In the genomic region with DNA sequence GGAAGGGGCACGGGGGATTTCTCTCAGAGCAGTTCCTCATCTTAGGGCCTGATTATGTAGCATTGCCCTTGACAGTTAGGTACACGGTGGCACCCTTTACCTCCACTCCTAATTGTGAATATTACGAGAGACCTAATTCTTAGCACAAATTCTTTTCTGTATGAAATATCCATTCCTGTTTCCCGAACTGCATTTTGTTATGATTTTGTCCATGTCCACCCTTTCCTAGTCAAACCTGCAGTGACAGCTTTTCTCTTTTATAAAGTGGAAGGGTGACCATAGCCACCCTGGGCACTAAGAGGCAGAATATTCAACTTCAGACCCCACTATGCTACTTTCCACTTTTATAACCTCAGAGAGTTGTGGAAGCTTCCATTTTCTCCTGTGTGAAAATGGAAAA, we compare ENCODE assay signal across 8 mouse cellular contexts. TPM values are rescaled to one million over a fixed set of nuclear protein-coding genes. Genes with fewer than 3 reads are reported as not detected.
DNase-seq lines count a peak whose midpoint lies in the region; ATAC-seq and TF ChIP-seq lines count a peak whose summit lies in the region.

No protein-coding gene starts in this region.

- 82% methylated on average over 4 of the region's 4 CpGs for WGBS in hindbrain, embryonic 10.5 days
- WGBS in hindbrain, embryonic 11.5 days, result 84% methylated on average over 4 of the region's 4 CpGs
- 73% methylated on average over 4 of the region's 4 CpGs for WGBS in embryonic facial prominence, embryonic 15.5 days
- WGBS in limb, embryonic 13.5 days, result 88% methylated on average over 4 of the region's 4 CpGs
- WGBS in lung, adult 2 months, result 66% methylated on average over 4 of the region's 4 CpGs

- DNase-seq in hindbrain, embryonic 10.5 days (ENCODE audit: low spot score), result no peak
- no peak for DNase-seq in hindbrain, embryonic 11.5 days (ENCODE audit: low spot score)
- no peak for DNase-seq in cerebellum, adult 9-10 months
- DNase-seq in retina, embryonic 14.5 days (ENCODE audit: low spot score), result no peak
- no peak for DNase-seq in lung, adult 2 months

- H3K9ac ChIP-seq in hindbrain, embryonic 11.5 days (ENCODE audit: low read depth, low read length), result no peak overlapping the region
- H3K9ac ChIP-seq in embryonic facial prominence, embryonic 15.5 days, result no peak overlapping the region
- H3K9ac ChIP-seq in limb, embryonic 13.5 days, result no peak overlapping the region

- H3K27me3 ChIP-seq in hindbrain, embryonic 10.5 days (ENCODE audit: insufficient read depth, poor library complexity, severe bottlenecking), result no peaks in the 10 kb centered on the region
- no peaks in the 10 kb centered on the region for H3K27me3 ChIP-seq in hindbrain, embryonic 11.5 days (ENCODE audit: control insufficient read depth, insufficient read depth, low read length)
- no peaks in the 10 kb centered on the region for H3K27me3 ChIP-seq in embryonic facial prominence, embryonic 15.5 days
- no peaks in the 10 kb centered on the region for H3K27me3 ChIP-seq in limb, embryonic 13.5 days
- no peaks in the 10 kb centered on the region for H3K27me3 ChIP-seq in myocyte (ENCODE audit: control insufficient read depth, insufficient read depth, insufficient read length)

- H3K79me2 ChIP-seq in myocyte (ENCODE audit: control insufficient read depth, insufficient read depth), result no peaks in the 10 kb centered on the region

- TF ChIP-seq CTCF in lung, adult 2 months (IDR thresholded peaks at IDR 0.05; ENCODE audit: insufficient read depth, low read length), result no peak

- no peak overlapping the region for H3ac ChIP-seq in myocyte (ENCODE audit: control insufficient read depth, insufficient read length)

- peak overlapping the region; percentile 57 for H3K4me3 ChIP-seq in hindbrain, embryonic 10.5 days
- no peak overlapping the region for H3K4me3 ChIP-seq in hindbrain, embryonic 11.5 days (ENCODE audit: low read depth, low read length)
- H3K4me3 ChIP-seq in embryonic facial prominence, embryonic 15.5 days (replicated peaks), result peak overlapping the region; percentile 59
- H3K4me3 ChIP-seq in limb, embryonic 13.5 days, result peak overlapping the region; percentile 63; the same call in 1 of the 2 replicates
- peak overlapping the region; percentile 18 for H3K4me3 ChIP-seq in myocyte
- no peak overlapping the region for H3K4me3 ChIP-seq in lung, adult 2 months (replicated peaks; ENCODE audit: extremely low read depth, low read depth, low read length)

- H3K27ac ChIP-seq in hindbrain, embryonic 10.5 days, result peak overlapping the region; percentile 84; the same call in 1 of the 2 replicates
- no peak overlapping the region for H3K27ac ChIP-seq in hindbrain, embryonic 11.5 days (ENCODE audit: low read depth, low read length)
- no peak overlapping the region for H3K27ac ChIP-seq in embryonic facial prominence, embryonic 15.5 days (replicated peaks)
- no peak overlapping the region for H3K27ac ChIP-seq in limb, embryonic 13.5 days

- no peak for ATAC-seq in hindbrain, embryonic 11.5 days (ENCODE audit: low FRiP score)
- no peak for ATAC-seq in embryonic facial prominence, embryonic 15.5 days (ENCODE audit: insufficient number of reproducible peaks, low FRiP score, low TSS enrichment, low read depth)
- no peak for ATAC-seq in limb, embryonic 13.5 days (ENCODE audit: low FRiP score, low read depth)

- H3K36me3 ChIP-seq in hindbrain, embryonic 10.5 days, result peaks cover 3% of the 10 kb centered on the region; the same call in 1 of the 2 replicates
- no peaks in the 10 kb centered on the region for H3K36me3 ChIP-seq in hindbrain, embryonic 11.5 days (ENCODE audit: control insufficient read depth, insufficient read depth, low read length)
- no peaks in the 10 kb centered on the region for H3K36me3 ChIP-seq in embryonic facial prominence, embryonic 15.5 days
- peaks cover 9% of the 10 kb centered on the region for H3K36me3 ChIP-seq in limb, embryonic 13.5 days
- no peaks in the 10 kb centered on the region for H3K36me3 ChIP-seq in myocyte (ENCODE audit: control insufficient read depth, insufficient read depth)

- peaks cover 9% of the 10 kb centered on the region for H3K4me1 ChIP-seq in hindbrain, embryonic 10.5 days (replicated peaks)
- no peaks in the 10 kb centered on the region for H3K4me1 ChIP-seq in hindbrain, embryonic 11.5 days (replicated peaks; ENCODE audit: control insufficient read depth, insufficient read depth, low read length)
- no peaks in the 10 kb centered on the region; the same call in 1 of the 2 replicates for H3K4me1 ChIP-seq in embryonic facial prominence, embryonic 15.5 days
- no peaks in the 10 kb centered on the region for H3K4me1 ChIP-seq in limb, embryonic 13.5 days
- H3K4me1 ChIP-seq in lung, adult 2 months (ENCODE audit: control insufficient read depth, insufficient read depth, low read length), result no peaks in the 10 kb centered on the region

- no peak overlapping the region for H3K4me2 ChIP-seq in hindbrain, embryonic 11.5 days (replicated peaks; ENCODE audit: low read depth, low read length)
- H3K4me2 ChIP-seq in embryonic facial prominence, embryonic 15.5 days (replicated peaks), result peak overlapping the region; percentile 55; the same call in 1 of the 2 replicates
- H3K4me2 ChIP-seq in limb, embryonic 13.5 days (replicated peaks), result peak overlapping the region; percentile 63
- H3K4me2 ChIP-seq in myocyte (ENCODE audit: low read depth), result no peak overlapping the region

- H3K9me3 ChIP-seq in hindbrain, embryonic 10.5 days, result no peaks in the 10 kb centered on the region
- no peaks in the 10 kb centered on the region for H3K9me3 ChIP-seq in hindbrain, embryonic 11.5 days (ENCODE audit: control insufficient read depth, low read length)
- H3K9me3 ChIP-seq in embryonic facial prominence, embryonic 15.5 days (replicated peaks), result no peaks in the 10 kb centered on the region
- H3K9me3 ChIP-seq in limb, embryonic 13.5 days, result no peaks in the 10 kb centered on the region

- TF ChIP-seq POLR2A in myocyte (IDR thresholded peaks at IDR 0.05; ENCODE audit: insufficient read length, low read depth), result no peak
- TF ChIP-seq POLR2A in lung, adult 2 months (IDR thresholded peaks at IDR 0.05; ENCODE audit: borderline replicate concordance, extremely low read depth, low read depth, low read length), result no peak

TF ChIP-seq in myocyte, 11 proteins besides CTCF, POLR2A, EP300 and RAD21:
- TF ChIP-seq MAX (IDR thresholded peaks at IDR 0.05; ENCODE audit: low read depth) (no peak), MYOD1 (IDR thresholded peaks at IDR 0.05; ENCODE audit: control insufficient read depth in 1 of 3, insufficient read length in 2 of 3, low read depth in 2 of 3) (no peak), REST (IDR thresholded peaks at IDR 0.05; ENCODE audit: insufficient read depth, insufficient read length) (no peak), E2F4 (IDR thresholded peaks at IDR 0.05; ENCODE audit: insufficient read depth) (no peak), TCF3 (IDR thresholded peaks at IDR 0.05; ENCODE audit: insufficient read length, low read depth) (no peak), SRF (IDR thresholded peaks at IDR 0.05; ENCODE audit: control insufficient read depth, insufficient read length, low read depth) (no peak), TCF12 (IDR thresholded peaks at IDR 0.05; ENCODE audit: insufficient read depth, poor library complexity, severe bottlenecking) (no peak), CEBPB (IDR thresholded peaks at IDR 0.05; ENCODE audit: insufficient read depth, poor library complexity, severe bottlenecking) (no peak), MYOG (IDR thresholded peaks at IDR 0.05; ENCODE audit: control insufficient read depth in 1 of 3, insufficient read depth in 1 of 3, insufficient read length in 2 of 3, low read depth in 2 of 3) (no peak), POLR2AphosphoS2 (IDR thresholded peaks at IDR 0.05; ENCODE audit: insufficient read length, low read depth) (no peak), USF1 (IDR thresholded peaks at IDR 0.05; ENCODE audit: low read depth) (no peak)

RNA-seq across cellular contexts. Expression of a gene that starts 25.0 kb away (rescaled TPM):
- 2.9 and 3.0 TPM in 2 replicates for polyA plus RNA-seq in hindbrain, embryonic 10.5 days (2016; fragmentation: Nextera tagmentation; extraction: Ambion mirVana)
- 4.6 and 5.6 TPM in 2 replicates for polyA plus RNA-seq in hindbrain, embryonic 11.5 days (2014; fragmentation: Nextera tagmentation; extraction: Ambion mirVana)
- polyA plus RNA-seq in embryonic facial prominence, embryonic 15.5 days (2015; fragmentation: Nextera tagmentation; extraction: Ambion mirVana), result 2.3 and 4.7 TPM in 2 replicates
- polyA plus RNA-seq in limb, embryonic 13.5 days (2015; fragmentation: Nextera tagmentation; extraction: Ambion mirVana), result 0.63 and 0.73 TPM in 2 replicates
- polyA plus RNA-seq in myocyte (2012; fragmentation: generic; extraction: Trizol), result 0.02 TPM
- 1.7 and 2.4 TPM in 2 replicates for polyA plus RNA-seq in lung, adult 2 months (2012; rRNA removed)

Comparison
In these comparisons a context has a peak if more than half of its experiments do, and no peak if none do; other contexts are left out.
1. H3K4me3 ChIP-seq: peak in hindbrain, embryonic 10.5 days (single experiment), embryonic facial prominence, embryonic 15.5 days (single experiment), limb, embryonic 13.5 days (single experiment) and myocyte (single experiment); none in hindbrain, embryonic 11.5 days (single experiment) and lung, adult 2 months (single experiment).
2. H3K4me2 ChIP-seq: peak in embryonic facial prominence, embryonic 15.5 days (single experiment) and limb, embryonic 13.5 days (single experiment); none in hindbrain, embryonic 11.5 days (single experiment) and myocyte (single experiment).